Mouse (Mus musculus) ZHBTc4 (cell line): ENCODE data around the gene Vmn1r114.
"Not testable (repeated sequence)": the region's sequence is repeated elsewhere in the genome, so short reads cannot be mapped to it uniquely, and the experiment has no call there.

Experiments used
- DNase-seq: peaks from one replicate; pipeline ENCODE4 v3.0.0-alpha.2; 2011; ENCODE audit warnings: low read depth, low spot score

Gene Vmn1r114

GRCm38 (mm10) chr7:20812086-20812485 is at the start of gene Vmn1r114:
Gene Vmn1r114 (minus strand): TSS chr7:20812186.
- not testable (repeated sequence) for DNase-seq

- not testable (repeated sequence) for DNase-seq
Observed at GRCm38 (mm10) chr7:20844885-20845284, 32.9 kb upstream of the Vmn1r114 start, which contains the start of gene Vmn1r115. Gene Vmn1r115 (minus strand): TSS chr7:20844985.

GRCm38 (mm10) chr7:20786985-20787384 is 25.0 kb downstream of the Vmn1r114 start, which contains the start of gene Vmn1r113:
Gene Vmn1r113 (plus strand): TSS chr7:20787285.
- not testable (repeated sequence) for DNase-seq

- not testable (repeated sequence) for DNase-seq
Observed at GRCm38 (mm10) chr7:20770885-20771284, 41.1 kb downstream of the Vmn1r114 start, which contains the start of gene Vmn1r112. Gene Vmn1r112 (plus strand): TSS chr7:20771185.
